Mouse (Mus musculus): ENCODE data around the gene Ndufaf5. TPM values are rescaled to one million over a fixed set of nuclear protein-coding genes. Genes with fewer than 3 reads are reported as not detected.
"Not testable (repeated sequence)": the region's sequence is repeated elsewhere in the genome, so short reads cannot be mapped to it uniquely, and the experiment has no call there.

Gene Ndufaf5
- total RNA-seq (2014; fragmentation: Nextera tagmentation) (14.7 and 23.7 TPM in 2 replicates), total RNA-seq (2017) (20.1 and 30.9 TPM in 2 replicates)

DNA sequence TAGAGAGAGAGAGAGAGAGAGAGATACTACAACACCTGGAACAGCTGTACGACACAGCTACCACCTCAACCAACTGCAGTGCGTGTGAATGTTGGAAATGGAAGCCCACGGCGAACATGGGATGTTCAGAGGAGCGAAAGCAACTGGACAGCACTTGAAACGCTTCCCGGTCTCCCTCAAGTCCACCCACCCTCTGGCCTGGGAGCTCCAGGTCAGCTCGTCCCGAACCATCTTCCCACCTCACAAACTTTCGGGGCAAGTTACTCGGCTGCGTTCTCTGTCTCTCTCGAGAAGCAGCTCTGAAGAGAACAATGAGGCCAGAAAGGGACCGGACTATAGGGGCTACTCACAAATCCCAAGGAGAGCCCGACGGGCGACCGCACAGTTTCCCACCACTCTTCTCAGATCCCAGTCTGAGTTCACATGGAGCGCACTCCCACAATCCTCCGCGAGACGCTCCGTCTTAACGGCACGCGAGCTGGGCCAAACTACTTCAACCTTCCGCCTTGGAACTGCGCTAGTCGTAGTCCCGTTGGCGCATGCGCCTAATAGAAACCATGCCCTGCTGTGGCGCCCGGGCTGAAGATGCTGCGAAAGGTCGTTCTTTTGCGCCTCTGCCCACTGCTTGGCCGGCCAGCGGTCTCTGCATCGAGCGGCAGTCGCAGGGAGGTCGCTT lies at the start of gene Ndufaf5, which contains the start of gene Esf1:
Ndufaf5 (plus strand) TSS at position 523 of the 676 bp plus-strand sequence.
Esf1 (minus strand) TSS at position 438 of the 676 bp plus-strand sequence.
- peak; percentile 97 for ATAC-seq (replicated peaks; ENCODE audit: poor library complexity, severe bottlenecking)

DNA sequence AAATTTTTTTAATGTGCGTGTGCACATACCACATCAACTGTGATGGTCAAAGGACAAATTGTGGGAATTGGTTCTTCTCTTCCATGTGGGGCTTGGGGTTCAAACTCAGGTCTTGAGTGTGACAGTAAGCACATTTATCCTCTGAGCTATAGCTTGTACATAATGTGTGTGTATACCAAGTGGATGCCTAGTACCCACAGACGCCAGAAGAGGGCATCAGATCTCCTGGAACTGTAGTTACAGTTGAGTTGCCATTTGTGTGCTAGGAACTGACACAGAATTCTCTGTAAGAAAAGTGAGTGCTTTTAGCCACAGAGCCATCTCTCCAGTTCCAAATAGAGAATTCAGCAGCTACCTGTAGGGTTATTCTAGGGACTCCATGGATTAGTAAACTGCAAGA lies 44.9 kb upstream of the Ndufaf5 start:
- ATAC-seq (replicated peaks; ENCODE audit: poor library complexity, severe bottlenecking) = no peak

DNA sequence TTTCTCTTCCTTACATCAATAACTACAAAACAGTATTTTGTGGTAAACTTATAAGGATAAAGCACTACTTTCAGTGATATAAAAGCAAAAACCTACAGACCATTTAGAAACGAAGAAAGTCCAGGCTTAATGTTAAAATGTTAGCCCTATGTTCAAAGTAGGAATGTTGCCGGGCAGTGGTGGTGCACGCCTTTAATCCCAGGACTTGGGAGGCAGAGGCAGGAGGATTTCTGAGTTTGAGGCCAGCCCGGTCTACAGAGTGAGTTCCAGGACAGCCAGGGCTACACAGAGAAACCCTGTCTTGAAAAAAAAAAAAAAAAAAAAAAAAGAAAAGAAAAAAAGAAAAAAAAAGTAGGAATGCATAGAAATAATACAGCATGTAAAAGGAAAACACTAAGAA lies 18.7 kb upstream of the Ndufaf5 start, which contains the start of gene Gm17374:
Gm17374 (plus strand) TSS at position 301 of the 400 bp plus-strand sequence.
- not testable (repeated sequence) for ATAC-seq (replicated peaks; ENCODE audit: poor library complexity, severe bottlenecking)

DNA sequence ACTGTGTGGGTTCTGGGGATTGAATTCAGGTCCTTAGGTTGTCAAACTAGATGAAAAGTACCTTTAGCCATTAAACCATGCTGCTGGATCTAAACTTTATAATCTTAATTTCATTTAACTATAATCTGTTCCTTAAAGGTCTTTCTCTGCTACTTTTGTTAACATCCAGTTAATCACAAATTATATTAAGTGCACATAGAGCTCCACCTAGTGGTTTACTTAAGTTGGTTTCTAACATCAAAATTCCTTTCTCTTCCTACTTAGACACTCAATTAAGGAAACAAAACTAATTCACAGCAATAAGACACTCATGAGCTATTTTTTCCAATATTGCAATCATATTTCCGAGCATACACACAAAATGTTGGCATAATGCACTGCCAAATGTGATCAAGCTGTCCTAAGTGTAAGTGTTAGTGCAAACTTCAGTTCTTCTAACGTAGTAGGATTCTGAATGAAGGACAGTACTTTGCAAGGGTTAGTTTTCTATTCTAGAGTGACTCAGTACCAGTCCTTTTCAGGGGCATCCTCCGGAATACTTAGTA lies 11.2 kb upstream of the Ndufaf5 start:
- ATAC-seq (replicated peaks; ENCODE audit: poor library complexity, severe bottlenecking) = peak; percentile 81

- no peak for ATAC-seq (replicated peaks; ENCODE audit: poor library complexity, severe bottlenecking)
Observed at GRCm38 (mm10) chr2:140163351-140163854, 7.0 kb upstream of the Ndufaf5 start.

DNA sequence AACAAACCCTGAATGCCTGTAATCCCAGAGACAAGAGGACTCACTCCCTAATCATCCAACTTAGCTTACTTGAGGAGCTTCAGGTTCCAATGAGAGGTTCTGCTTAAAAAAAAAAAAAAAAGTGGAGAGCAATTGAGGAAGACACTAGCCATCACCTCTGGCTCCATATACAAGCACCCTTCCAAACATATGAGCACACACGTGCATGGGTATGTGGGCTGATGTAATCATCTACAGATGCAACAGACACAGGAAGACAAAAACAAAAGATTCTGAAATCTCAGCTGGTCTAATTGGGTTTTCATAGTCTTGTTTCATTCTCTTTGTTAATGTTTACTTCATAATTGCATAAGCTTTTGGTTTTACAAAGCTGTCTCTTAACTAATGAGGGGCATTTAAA lies 1.4 kb upstream of the Ndufaf5 start:
- 0 out of 2 replicates have a peak, but pooled peaks have one; percentile 13 for ATAC-seq (replicated peaks; ENCODE audit: poor library complexity, severe bottlenecking)

GRCm38 (mm10) chr2:140170803-140171553 lies 529 bp downstream of the Ndufaf5 start:
- ATAC-seq (replicated peaks; ENCODE audit: poor library complexity, severe bottlenecking) = peak; percentile 73

DNA sequence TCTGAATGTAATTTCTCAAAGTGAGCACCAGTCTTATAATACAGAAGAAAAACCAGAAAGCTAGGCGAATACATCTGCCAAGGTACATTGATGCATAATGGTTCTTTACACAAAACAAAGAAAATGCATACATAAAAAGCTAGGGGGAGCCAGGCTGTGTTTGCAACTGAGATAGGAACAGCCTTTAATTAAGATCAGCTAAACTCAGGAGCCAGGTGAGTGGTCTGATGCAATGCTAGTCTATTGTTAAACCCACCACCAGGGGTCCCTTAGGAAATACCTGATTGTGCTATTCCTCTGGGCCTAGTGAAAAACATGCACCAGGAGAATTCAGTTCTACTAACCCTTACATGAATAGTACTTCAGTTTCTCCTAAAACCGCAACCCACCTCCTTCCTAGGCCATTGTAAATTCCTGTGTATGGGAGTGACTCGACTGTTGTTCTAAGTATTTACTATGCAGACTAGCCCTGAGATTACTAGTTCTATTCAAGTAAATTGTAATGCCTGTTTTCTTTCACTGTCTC lies 15.3 kb downstream of the Ndufaf5 start:
- not testable (repeated sequence) for ATAC-seq (replicated peaks; ENCODE audit: poor library complexity, severe bottlenecking)

DNA sequence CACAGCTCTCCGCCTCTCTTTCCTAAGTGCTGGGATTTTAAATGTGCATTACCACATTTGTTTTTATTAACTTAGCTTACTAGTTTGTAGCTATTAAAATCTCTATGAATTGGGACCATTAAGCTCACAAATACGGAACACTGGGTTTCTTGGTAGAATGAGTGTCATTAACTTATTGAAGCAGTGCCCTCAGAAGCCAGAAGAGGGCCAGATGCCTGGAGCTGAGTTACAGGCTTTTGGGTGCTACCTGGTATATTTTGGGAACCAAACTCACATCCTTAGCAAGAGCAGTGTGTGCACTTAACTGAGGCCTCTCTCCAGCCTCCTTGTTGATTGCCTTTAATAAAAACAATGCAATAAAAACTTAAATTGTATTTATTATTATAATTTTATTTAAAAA lies 30.3 kb downstream of the Ndufaf5 start:
- no peak for ATAC-seq (replicated peaks; ENCODE audit: poor library complexity, severe bottlenecking)

- no peak for ATAC-seq (replicated peaks; ENCODE audit: poor library complexity, severe bottlenecking)
Observed at GRCm38 (mm10) chr2:140202573-140202972, 32.1 kb downstream of the Ndufaf5 start.

DNA sequence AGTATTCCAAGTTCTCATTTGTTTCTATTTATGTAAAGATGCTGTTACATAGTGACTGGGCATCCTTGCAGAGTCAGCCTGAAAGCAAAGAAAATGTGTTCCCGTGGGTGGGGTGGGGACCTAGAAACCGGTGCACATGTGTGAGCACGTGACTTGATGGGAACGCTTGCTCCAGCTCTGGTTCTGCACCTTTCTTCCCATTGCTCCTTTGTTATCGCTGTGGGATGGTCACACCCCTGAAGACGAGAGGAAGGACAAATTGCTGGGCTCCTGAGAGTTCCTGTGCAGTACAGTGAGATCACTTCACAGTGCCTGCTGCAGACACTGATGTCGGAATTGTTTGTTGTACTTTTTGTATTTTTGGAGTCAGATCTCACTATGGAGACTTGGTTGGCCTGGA lies 33.3 kb downstream of the Ndufaf5 start:
- no peak for ATAC-seq (replicated peaks; ENCODE audit: poor library complexity, severe bottlenecking)

DNA sequence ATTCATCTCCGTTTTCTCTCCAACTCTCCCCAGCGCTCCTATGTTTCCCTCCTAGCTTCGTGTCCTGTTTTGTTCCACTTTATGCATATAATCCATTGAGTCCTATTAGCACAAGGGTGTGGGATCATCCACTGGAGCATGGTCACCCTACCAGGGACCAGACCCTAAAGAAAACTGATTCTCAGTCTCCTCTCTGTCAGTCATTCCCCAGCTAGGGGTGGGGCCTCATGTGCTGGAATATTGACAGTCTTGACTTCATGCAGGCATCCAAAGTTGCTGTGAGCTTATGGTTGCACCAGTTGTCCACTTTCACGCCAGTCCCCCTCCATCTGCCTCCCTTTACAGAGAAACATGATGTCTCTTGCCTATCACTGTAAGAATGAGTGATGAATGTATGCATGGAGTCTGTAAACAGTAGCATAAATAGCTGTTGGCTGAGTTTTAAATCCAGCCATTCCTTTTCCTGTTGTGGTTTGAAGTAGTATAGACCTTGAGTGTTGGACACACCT lies 44.1 kb downstream of the Ndufaf5 start:
- no peak for ATAC-seq (replicated peaks; ENCODE audit: poor library complexity, severe bottlenecking)

DNA sequence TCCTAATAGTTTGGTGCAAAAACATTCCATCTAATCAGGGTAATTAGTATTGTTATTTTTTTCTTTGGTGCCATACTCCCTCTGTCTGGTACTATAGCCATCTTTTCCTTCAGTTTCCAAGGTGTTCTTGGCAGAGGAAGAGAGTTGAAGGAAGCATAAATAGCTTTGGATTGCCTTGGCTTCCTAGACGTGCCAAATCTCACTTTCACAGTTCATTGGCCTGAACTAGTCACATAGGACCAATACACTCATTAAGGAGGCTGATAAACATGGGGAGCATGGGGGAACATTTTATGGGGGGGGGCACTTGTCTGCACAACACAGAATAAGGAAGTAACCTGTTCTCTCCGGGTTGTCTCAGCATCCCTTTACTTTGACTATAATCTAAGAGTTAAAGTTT lies 45.0 kb downstream of the Ndufaf5 start:
- ATAC-seq (replicated peaks; ENCODE audit: poor library complexity, severe bottlenecking) = no peak

DNA sequence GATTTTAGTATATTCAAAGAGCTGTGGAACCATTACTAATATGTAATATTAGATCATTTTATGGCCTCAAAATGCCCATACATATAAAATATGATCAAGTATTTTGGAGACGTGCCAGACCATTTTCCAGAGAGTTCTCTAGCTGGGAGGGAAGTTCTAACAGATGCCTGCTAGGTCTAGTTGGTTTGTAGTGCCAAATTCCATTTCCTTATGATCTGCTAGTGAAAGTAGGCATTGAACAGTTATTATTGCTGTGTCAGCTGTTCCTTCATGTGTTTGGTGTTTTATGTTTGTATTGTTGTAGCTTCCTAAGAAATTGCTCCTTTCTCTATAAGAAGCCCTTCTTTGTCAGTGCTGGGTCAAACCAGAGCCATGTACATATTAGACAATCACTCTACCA lies 45.5 kb downstream of the Ndufaf5 start:
- ATAC-seq (replicated peaks; ENCODE audit: poor library complexity, severe bottlenecking) = no peak

DNA sequence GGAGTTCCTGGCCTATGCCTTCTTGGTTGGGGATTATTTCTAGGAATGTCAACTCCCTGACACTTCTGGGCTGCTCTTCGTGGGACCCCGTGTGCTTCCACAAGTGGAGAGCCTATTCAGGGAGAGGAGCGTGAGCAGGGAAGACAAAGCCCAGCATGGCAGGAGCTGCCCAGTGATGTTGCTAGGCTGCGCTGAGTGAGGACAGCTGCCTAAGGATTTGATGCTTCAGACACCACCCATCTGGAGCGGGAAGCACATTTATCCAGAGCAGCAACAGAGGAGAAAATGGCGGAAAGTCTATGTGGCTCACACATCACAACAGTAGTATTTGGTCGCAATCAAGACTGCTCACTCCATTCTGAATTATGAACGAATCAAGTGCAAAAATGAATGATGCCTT lies 49.9 kb downstream of the Ndufaf5 start:
- no peak for ATAC-seq (replicated peaks; ENCODE audit: poor library complexity, severe bottlenecking)

DNA sequence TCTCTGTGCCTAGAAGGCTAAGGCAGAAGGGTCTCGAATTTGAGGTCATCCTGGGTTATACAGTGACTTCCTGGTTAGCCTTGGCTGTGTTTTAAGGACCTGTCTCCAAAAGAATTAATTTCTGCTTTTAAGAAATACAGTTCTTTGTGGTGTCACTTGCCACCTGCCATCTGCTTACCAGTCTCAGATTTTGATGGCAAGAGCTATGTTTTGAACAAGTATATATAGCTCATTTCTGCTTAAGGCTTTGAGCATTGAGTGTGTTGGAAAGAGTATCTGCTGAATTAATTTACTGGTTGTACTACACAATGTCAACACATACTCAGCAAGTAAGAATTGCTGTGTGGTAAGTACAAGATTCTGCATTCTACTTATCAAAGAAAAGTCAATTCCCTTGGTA lies 59.8 kb downstream of the Ndufaf5 start:
- no peak for ATAC-seq (replicated peaks; ENCODE audit: poor library complexity, severe bottlenecking)

DNA sequence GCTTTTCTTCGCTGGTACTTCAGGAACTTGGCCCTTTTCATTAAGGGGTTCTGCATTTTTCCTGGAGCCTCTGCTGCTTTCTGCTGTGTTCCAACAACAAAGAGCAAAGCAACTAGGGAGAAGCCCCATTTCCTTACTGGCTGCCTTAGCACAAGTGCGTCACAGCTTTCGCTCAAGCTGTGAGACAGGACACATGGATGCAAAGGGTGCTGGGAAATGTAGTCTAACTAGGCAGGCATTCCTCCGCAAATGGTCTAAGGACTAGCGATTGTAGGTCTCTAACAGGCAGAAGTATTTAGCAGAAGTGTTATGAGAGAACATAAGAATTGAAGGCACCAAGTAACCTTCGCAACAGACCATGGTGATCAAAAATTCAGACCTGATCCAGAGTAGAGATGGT lies 66.8 kb downstream of the Ndufaf5 start:
- ATAC-seq (replicated peaks; ENCODE audit: poor library complexity, severe bottlenecking) = no peak

DNA sequence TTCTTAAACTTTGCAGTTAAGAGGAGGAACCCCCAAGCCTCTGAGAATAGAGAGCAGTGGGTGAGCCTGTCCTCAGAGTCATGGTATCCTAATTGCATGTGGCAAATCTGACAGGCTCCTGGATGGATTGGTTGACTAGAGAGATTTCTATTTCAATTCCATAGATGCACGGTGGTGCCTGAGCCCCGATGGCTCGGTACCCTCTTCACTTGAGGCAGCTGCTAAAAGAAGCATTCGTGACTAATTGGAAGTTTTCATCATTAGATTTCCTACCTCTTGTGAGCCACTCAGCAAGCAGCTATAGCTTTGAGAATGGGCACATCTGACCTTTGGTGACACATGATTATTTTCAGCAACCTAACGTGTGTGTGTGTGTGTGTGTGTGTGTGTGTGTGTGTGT lies 71.9 kb downstream of the Ndufaf5 start:
- no peak for ATAC-seq (replicated peaks; ENCODE audit: poor library complexity, severe bottlenecking)

DNA sequence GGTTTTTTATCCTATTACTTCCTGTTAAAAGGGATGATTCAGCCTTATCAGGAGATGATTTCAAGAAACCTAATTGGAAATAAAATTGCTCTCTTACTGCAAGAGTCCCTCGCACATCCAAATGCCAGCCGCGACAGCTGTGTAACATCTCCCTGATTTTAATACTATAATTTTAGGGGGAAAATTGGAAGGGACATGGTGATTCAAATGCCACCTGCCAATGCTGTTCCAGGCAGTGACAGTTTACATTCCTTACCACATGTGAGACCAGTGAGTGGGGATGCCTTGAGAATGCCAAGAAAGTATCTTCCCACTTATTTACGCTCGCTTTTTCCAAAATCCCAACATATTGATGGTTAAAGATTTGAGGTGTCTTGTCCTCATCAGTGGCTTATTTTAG lies 72.7 kb downstream of the Ndufaf5 start:
- no peak for ATAC-seq (replicated peaks; ENCODE audit: poor library complexity, severe bottlenecking)

Measured in granulocyte monocyte progenitor cell, adult 5-6 weeks (primary cell).